Mouse (Mus musculus) liver, embryonic 14.5 days (tissue): ENCODE measurements at regions not wholly inside any gene's neighbourhood (a gene's known extent, or its start where the extent isn't known, plus 50 kb on each side); places are given as distances from the start of the nearest gene placed in this dataset.

Experiments
- ATAC-seq: fragments of 200-750 bp; cut with Nextera tagmentation; 2 replicates; pipeline ENCODE4 v1.8.0; 2017; ENCODE audit warnings: moderate number of reproducible peaks, mild to moderate bottlenecking, moderate library complexity; ENCODE audit not compliant: insufficient read depth
- DNase-seq, 3 experiments: peaks; one replicate each; pipeline ENCODE4 v3.0.0-alpha.2; 2012 to 2013; ENCODE audit warnings: low read depth in 3 of 3, low spot score in 3 of 3
- H3K27ac ChIP-seq: fragments of 300-500 bp; sonication (generic); 2 replicates; pipeline ENCODE4 v1.5.1; 2014; ENCODE audit warnings: moderate library complexity, mild to moderate bottlenecking, control low read depth, inconsistent platforms
- H3K27me3 ChIP-seq: fragments of 300-500 bp; sonication (generic); 2 replicates; pipeline ENCODE4 v1.6.1; 2014; ENCODE audit warnings: mild to moderate bottlenecking, low read length, moderate library complexity; ENCODE audit not compliant: control insufficient read depth, insufficient read depth
- H3K36me3 ChIP-seq: fragments of 300-500 bp; sonication (generic); replicated peaks from 2 replicates; pipeline ENCODE4 v1.6.1; 2014; ENCODE audit warnings: low read depth; ENCODE audit not compliant: control insufficient read depth, insufficient read depth
- H3K4me1 ChIP-seq, 2 experiments: fragments of 200-500 bp in 1 of 2; fragments of 300-500 bp in 1 of 2; sonication (generic) in 1 of 2; replicated peaks; 2 replicates each; pipeline ENCODE4 v1.6.1; 2012 to 2014; ENCODE audit warnings: antibody characterized with exemption in 1 of 2, inconsistent platforms in 1 of 2, low read length in 1 of 2; ENCODE audit not compliant: control insufficient read depth in 2 of 2, insufficient read depth in 2 of 2
- H3K4me2 ChIP-seq: fragments of 300-500 bp; sonication (generic); 2 replicates; pipeline ENCODE4 v1.6.1; 2014; ENCODE audit warnings: low read depth, mild to moderate bottlenecking, control low read depth, moderate library complexity
- H3K4me3 ChIP-seq, 2 experiments: fragments of 200-500 bp in 1 of 2; fragments of 300-500 bp in 1 of 2; sonication (generic) in 1 of 2; 2 replicates each; pipeline ENCODE4 v1.5.1; 2012 to 2014; ENCODE audit warnings: low read depth in 2 of 2, low read length in 2 of 2, mild to moderate bottlenecking in 2 of 2, control low read depth in 1 of 2, inconsistent platforms in 1 of 2, moderate library complexity in 1 of 2; ENCODE audit not compliant: insufficient read depth in 1 of 2
- H3K9ac ChIP-seq: fragments of 300-500 bp; sonication (generic); replicated peaks from 2 replicates; pipeline ENCODE4 v1.6.1; 2014; ENCODE audit warnings: mild to moderate bottlenecking, control low read depth, moderate library complexity
- H3K9me3 ChIP-seq: fragments of 300-500 bp; sonication (generic); 2 replicates; pipeline ENCODE4 v1.6.1; 2016; ENCODE audit warnings: low read length, mixed read lengths; ENCODE audit not compliant: control insufficient read depth
- CTCF ChIP-seq: IDR thresholded peaks from 2 replicates; pipeline ENCODE4 v1.5.1; 2016; ENCODE audit warnings: antibody characterized with exemption, low read depth, control low read depth
- EP300 ChIP-seq: IDR thresholded peaks from 2 replicates; pipeline ENCODE4 v1.6.1; 2016; ENCODE audit warnings: antibody characterized with exemption, low read depth
- WGBS: fragments of 180-500 bp; shearing (Covaris S2); extraction: QIAGEN DNeasy Blood & Tissue Kit; methylation state at CpG from one replicate; pipeline ENCODE4 v1.1.7; 2014; ENCODE audit not compliant: insufficient replicate concordance; 5-methylcytosine and 5-hydroxymethylcytosine counted together

- WGBS = 10% methylated on average over 2 of the region's 2 CpGs
- ATAC-seq = no peak
- H3K27ac ChIP-seq = no peak overlapping the region
- H3K4me2 ChIP-seq = no peak overlapping the region
- TF ChIP-seq CTCF = peak; percentile 45; the same call in 1 of the 2 replicates
- no peak for TF ChIP-seq EP300
- no peaks in the 10 kb centered on the region for H3K4me1 ChIP-seq
- no peaks in the 10 kb centered on the region; the same call in 1 of the 2 replicates for H3K27me3 ChIP-seq
- H3K4me3 ChIP-seq = no peak overlapping the region
- H3K9me3 ChIP-seq = no peaks in the 10 kb centered on the region
- peak; percentile 0 to 4 (median 2) for DNase-seq
- no peak overlapping the region for H3K9ac ChIP-seq
- H3K36me3 ChIP-seq = no peaks in the 10 kb centered on the region
These were observed 61.3 kb upstream of the Cdx4 start for GRCm38 (mm10) chrX:103259882-103260281.
